Mouse (Mus musculus): Measurements from ENCODE around the gene Stpg4. TPM values are rescaled to one million over a fixed set of nuclear protein-coding genes. Genes with fewer than 3 reads are reported as not detected.

Gene Stpg4
- total RNA-seq, 2 experiments from 2014 or later, result not detected

DNA sequence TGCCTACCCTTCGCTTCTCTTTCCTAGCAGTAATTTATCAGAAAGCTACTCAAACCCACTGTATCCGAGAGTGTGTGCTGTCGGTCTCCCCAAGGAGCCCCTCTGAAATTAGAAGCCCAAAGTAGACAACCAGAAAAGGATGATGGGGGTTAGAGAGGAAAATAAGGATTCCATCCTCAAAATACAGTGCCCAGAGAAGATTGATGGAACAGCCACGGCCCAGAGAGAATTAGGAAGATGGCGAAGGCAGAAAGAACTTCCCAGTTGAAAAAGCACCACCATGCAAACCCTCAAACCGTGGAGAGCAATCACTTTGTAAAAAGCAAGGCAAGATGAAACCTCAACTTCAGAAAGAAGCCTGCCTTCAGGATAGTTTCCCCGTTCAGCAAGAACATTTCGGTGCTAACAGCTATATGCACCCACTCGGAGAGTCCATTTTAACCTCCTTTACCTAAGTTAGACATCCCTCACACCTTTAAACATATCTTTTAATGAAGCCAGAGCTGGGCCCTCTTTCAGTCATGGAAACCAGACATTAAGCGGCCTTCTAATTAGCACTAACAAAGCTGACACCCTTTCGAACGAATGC, 20.2 kb upstream of the Stpg4 start:
- ATAC-seq (ENCODE audit: poor library complexity, severe bottlenecking), result no peak

- ATAC-seq (ENCODE audit: poor library complexity, severe bottlenecking), result peak; percentile 82
These were observed 19.4 kb upstream of the Stpg4 start, which contains the start of gene Calm2 for GRCm38 (mm10) chr17:87446767-87447611. Calm2 (minus strand) TSS chr17:87446935.

GRCm38 (mm10) chr17:87445917-87446766, 18.6 kb upstream of the Stpg4 start:
- peak; percentile 19; the same call in 1 of the 2 replicates for ATAC-seq (ENCODE audit: poor library complexity, severe bottlenecking)

GRCm38 (mm10) chr17:87445337-87445916, 17.9 kb upstream of the Stpg4 start:
- no peak for ATAC-seq (ENCODE audit: poor library complexity, severe bottlenecking)

DNA sequence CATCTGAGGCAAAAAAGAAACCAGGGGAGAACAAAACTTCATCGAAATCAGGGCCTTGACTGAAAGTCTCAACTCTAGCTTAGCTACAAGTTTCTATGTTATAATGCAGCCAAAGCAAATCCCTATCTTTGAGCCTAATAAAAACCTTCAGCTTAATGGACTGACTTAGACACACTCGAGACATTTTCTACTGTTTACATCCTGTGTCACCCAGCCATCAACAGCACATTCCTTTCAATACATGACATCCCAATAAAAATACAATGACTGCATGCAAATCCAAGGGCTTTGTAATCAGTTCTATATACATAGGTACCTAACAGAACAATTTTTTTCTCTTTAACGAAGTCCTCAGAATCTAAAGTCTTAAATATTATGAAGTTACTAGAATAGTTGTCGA, 17.2 kb upstream of the Stpg4 start:
- no peak for ATAC-seq (ENCODE audit: poor library complexity, severe bottlenecking)

DNA sequence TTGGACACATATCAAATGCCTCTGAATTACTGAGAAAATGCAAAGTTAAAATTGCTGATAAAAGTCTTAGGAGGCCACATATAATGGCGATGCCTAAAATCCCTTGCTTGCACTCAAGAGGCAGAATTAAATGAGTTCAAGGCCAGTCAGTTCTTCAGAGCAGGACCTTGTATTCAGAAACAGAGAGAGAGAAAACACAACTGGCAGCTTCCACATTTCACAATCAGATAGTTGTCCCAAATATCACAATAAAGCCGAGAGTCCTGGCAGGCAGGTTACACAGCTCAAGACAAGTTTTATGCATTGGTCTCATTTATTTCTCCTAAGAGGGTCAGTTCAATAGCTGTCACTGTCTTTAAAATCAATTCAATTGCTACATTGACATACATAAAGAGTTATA, 14.0 kb upstream of the Stpg4 start:
- ATAC-seq (ENCODE audit: poor library complexity, severe bottlenecking), result no peak

- ATAC-seq (ENCODE audit: poor library complexity, severe bottlenecking), result no peak
These were observed 11.9 kb upstream of the Stpg4 start for GRCm38 (mm10) chr17:87439441-87439840.

DNA sequence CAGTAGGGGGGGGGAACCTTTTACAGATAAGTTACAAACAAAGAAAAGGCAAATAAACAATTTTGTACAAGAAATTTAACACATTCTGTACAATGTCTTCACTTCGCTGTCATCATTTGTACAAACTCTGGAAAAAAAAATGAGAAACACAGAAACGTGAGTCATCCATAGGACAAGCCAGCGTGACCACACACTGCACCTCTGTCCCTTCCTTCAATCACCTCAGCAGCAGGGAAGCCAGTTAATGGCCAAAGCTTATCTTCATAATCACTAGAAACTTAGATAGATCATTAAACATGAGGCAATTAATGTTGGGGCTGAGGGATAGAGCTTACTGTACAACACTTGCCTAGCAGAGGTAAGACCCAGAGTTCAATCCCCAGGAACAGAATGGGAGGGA, 6.4 kb upstream of the Stpg4 start:
- no peak for ATAC-seq (ENCODE audit: poor library complexity, severe bottlenecking)

- ATAC-seq (ENCODE audit: poor library complexity, severe bottlenecking), result no peak
These were observed 5.2 kb upstream of the Stpg4 start for GRCm38 (mm10) chr17:87432743-87433142.

GRCm38 (mm10) chr17:87432314-87432713, 4.8 kb upstream of the Stpg4 start:
- ATAC-seq (ENCODE audit: poor library complexity, severe bottlenecking), result no peak

GRCm38 (mm10) chr17:87429431-87429830, 1.9 kb upstream of the Stpg4 start:
- ATAC-seq (ENCODE audit: poor library complexity, severe bottlenecking), result no peak

DNA sequence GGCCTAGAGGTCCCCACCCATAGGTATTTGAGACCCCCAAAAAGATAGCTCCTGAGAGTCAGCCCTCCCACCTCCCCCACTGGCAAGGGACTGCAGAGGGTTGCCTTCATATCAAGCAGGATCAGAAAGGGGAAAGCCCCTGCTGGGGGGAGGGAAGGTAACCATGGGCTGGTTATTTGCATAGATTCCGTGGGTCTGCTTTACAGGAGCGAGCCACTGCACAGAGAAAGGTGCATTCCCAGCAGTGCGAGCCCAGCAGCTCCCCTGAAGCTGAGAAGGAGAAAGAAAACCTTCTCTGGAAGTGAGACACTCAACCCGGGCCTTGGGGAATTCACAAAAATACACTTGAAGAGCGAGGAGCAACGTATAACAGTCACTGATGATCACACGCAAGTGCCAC, 9.5 kb downstream of the Stpg4 start:
- ATAC-seq (ENCODE audit: poor library complexity, severe bottlenecking), result no peak

- ATAC-seq (ENCODE audit: poor library complexity, severe bottlenecking), result no peak
These were observed 20.9 kb downstream of the Stpg4 start for GRCm38 (mm10) chr17:87406646-87407045.

GRCm38 (mm10) chr17:87405576-87405975, 22.0 kb downstream of the Stpg4 start:
- ATAC-seq (ENCODE audit: poor library complexity, severe bottlenecking), result peak; percentile 99

- ATAC-seq (ENCODE audit: poor library complexity, severe bottlenecking), result no peak
These were observed 24.1 kb downstream of the Stpg4 start for GRCm38 (mm10) chr17:87403462-87403861.

- ATAC-seq (ENCODE audit: poor library complexity, severe bottlenecking), result no peak
These were observed 25.1 kb downstream of the Stpg4 start for GRCm38 (mm10) chr17:87402444-87402843.

DNA sequence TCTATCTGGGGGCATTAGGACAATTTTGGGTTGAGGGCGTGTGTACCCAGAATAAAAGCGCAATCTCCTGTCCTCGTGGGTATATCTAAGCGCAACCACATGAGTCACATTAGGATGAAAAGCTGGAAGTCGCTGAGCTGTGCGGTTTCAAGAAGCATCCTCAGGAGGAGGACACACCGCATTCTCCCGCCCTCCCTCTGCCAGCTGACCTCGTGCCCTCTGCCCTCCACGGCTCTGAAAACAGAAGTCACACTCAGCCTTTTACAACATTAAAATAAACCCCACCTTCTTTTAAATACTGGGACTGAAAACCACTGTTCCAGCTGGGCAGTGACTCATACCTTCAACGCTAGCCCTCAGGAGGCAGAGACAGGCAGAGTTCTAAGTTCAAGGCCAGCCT, 30.5 kb downstream of the Stpg4 start:
- ATAC-seq (ENCODE audit: poor library complexity, severe bottlenecking), result peak; percentile 91

DNA sequence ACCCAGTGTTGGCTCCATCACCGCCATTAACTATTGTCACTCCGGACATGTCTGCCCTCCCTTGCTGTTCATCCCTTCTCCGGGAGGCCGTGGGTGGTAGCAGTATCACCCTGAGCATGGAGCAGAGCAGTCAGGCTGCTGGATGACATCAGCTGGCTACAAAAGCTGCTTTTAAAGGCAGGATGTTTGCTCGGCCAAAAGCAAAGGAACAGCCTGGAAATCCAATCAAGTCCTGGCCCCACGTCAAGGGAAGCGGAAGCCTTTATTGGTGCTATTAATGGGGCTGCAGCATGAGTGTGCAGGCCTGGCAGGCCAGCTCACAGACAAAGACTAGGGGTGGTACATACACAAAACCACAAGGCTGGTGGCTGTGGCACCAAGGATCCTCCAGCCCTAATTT, 36.3 kb downstream of the Stpg4 start:
- no peak for ATAC-seq (ENCODE audit: poor library complexity, severe bottlenecking)

GRCm38 (mm10) chr17:87387068-87387467, 40.5 kb downstream of the Stpg4 start:
- peak; percentile 18; the same call in 1 of the 2 replicates for ATAC-seq (ENCODE audit: poor library complexity, severe bottlenecking)

- ATAC-seq (ENCODE audit: poor library complexity, severe bottlenecking), result no peak
These were observed 41.7 kb downstream of the Stpg4 start for GRCm38 (mm10) chr17:87385835-87386234.

DNA sequence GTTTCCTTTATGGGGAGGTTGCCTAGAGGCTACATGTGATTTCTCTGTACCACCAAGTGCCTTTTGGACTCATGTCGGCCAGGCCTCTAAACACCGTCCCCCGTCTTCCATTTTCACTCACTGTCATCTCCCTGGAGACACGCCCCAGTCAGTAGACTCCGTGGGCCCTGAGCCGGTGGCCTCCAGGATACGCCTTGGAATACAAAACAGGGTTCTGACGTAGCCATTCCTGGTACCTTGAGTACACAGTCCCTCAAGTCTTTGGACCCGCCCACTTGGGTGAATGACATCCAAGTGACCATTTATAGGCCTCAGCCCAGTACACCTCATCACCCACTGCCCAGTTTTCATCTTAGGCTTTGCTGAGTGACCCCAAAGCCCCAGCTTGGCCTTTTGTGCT, 46.9 kb downstream of the Stpg4 start:
- ATAC-seq (ENCODE audit: poor library complexity, severe bottlenecking), result no peak
